ENCODE assay signal across 8 mouse cellular contexts in genomic region chr1:180403694-180404606, GRCm38 (mm10).
DNase-seq lines count a peak whose midpoint lies in the region; ATAC-seq lines count a peak whose summit lies in the region.

No protein-coding gene starts in this region.

- H3K27ac ChIP-seq in heart, embryonic 12.5 days (ENCODE audit: poor library complexity, severe bottlenecking): peak overlapping the region; percentile 97
- H3K27ac ChIP-seq in kidney, embryonic 16.5 days (ENCODE audit: low read length): peak overlapping the region; percentile 92
- H3K27ac ChIP-seq in stomach, embryonic 14.5 days (ENCODE audit: low read length): peak overlapping the region; percentile 96

- H3K4me3 ChIP-seq in heart, embryonic 12.5 days: no peak overlapping the region
- no peak overlapping the region for H3K4me3 ChIP-seq in kidney, embryonic 16.5 days (ENCODE audit: low read length)
- H3K4me3 ChIP-seq in stomach, embryonic 14.5 days (ENCODE audit: low read depth, low read length): no peak overlapping the region

- DNase-seq in embryo, embryonic 10.5 days (ENCODE audit: low spot score): peak; percentile 12
- DNase-seq in embryo, embryonic 9.5 days (ENCODE audit: extremely low spot score): no peak
- DNase-seq in adrenal gland, postnatal 25 days: peak; percentile 68
- DNase-seq in lung, postnatal 25 days (ENCODE audit: low spot score): peak; percentile 84
- no peak for DNase-seq in left cerebral cortex, adult 8-10 months (ENCODE audit: low spot score in 2 of 2)

- ATAC-seq in heart, embryonic 12.5 days (ENCODE audit: insufficient number of reproducible peaks, low FRiP score): peak; percentile 34
- peak; percentile 55 for ATAC-seq in kidney, embryonic 16.5 days (ENCODE audit: low FRiP score, low TSS enrichment)
- ATAC-seq in stomach, embryonic 14.5 days (ENCODE audit: insufficient number of reproducible peaks, insufficient read depth, low FRiP score, low read depth): peak; percentile 69

- no peaks in the 10 kb centered on the region for H3K36me3 ChIP-seq in heart, embryonic 12.5 days
- H3K36me3 ChIP-seq in kidney, embryonic 16.5 days (ENCODE audit: insufficient read depth, low read length): no peaks in the 10 kb centered on the region
- no peaks in the 10 kb centered on the region for H3K36me3 ChIP-seq in stomach, embryonic 14.5 days (ENCODE audit: control insufficient read depth, insufficient read depth, low read length)

- peak overlapping the region; percentile 44 for H3K9ac ChIP-seq in heart, embryonic 12.5 days
- H3K9ac ChIP-seq in kidney, embryonic 16.5 days (replicated peaks; ENCODE audit: low read length): peak overlapping the region; percentile 36; the same call in 1 of the 2 replicates
- peak overlapping the region; percentile 11; the same call in 1 of the 2 replicates for H3K9ac ChIP-seq in stomach, embryonic 14.5 days (replicated peaks; ENCODE audit: low read depth, low read length)

- 37% methylated on average over 32 of the region's 32 CpGs for WGBS in heart, embryonic 12.5 days
- WGBS in kidney, embryonic 16.5 days: 39% methylated on average over 32 of the region's 32 CpGs
- 28% methylated on average over 32 of the region's 32 CpGs for WGBS in stomach, embryonic 14.5 days

- peaks cover 95% of the 10 kb centered on the region for H3K4me1 ChIP-seq in heart, embryonic 12.5 days (replicated peaks)
- H3K4me1 ChIP-seq in kidney, embryonic 16.5 days (ENCODE audit: insufficient read depth, low read length): peaks cover 65% of the 10 kb centered on the region
- H3K4me1 ChIP-seq in stomach, embryonic 14.5 days (ENCODE audit: control insufficient read depth, insufficient read depth, low read length): peaks cover 69% of the 10 kb centered on the region

- peak overlapping the region; percentile 47 for H3K4me2 ChIP-seq in heart, embryonic 12.5 days
- peak overlapping the region; percentile 31 for H3K4me2 ChIP-seq in kidney, embryonic 16.5 days (replicated peaks; ENCODE audit: low read depth, low read length)
- H3K4me2 ChIP-seq in stomach, embryonic 14.5 days (replicated peaks; ENCODE audit: low read depth, low read length): peak overlapping the region; percentile 25

- H3K9me3 ChIP-seq in heart, embryonic 12.5 days (replicated peaks): no peaks in the 10 kb centered on the region
- no peaks in the 10 kb centered on the region for H3K9me3 ChIP-seq in kidney, embryonic 16.5 days (ENCODE audit: low read length)
- H3K9me3 ChIP-seq in stomach, embryonic 14.5 days (ENCODE audit: control insufficient read depth, low read depth, low read length): no peaks in the 10 kb centered on the region

- no peaks in the 10 kb centered on the region for H3K27me3 ChIP-seq in heart, embryonic 12.5 days (replicated peaks)
- no peaks in the 10 kb centered on the region for H3K27me3 ChIP-seq in kidney, embryonic 16.5 days (ENCODE audit: insufficient read depth, low read length)
- no peaks in the 10 kb centered on the region for H3K27me3 ChIP-seq in stomach, embryonic 14.5 days (ENCODE audit: control insufficient read depth, insufficient read depth, low read length)

Comparison
In these comparisons a context has a peak if more than half of its experiments do, and no peak if none do; other contexts are left out.
1. DNase-seq: peak in embryo, embryonic 10.5 days (single experiment), adrenal gland, postnatal 25 days (single experiment) and lung, postnatal 25 days (single experiment); none in embryo, embryonic 9.5 days (single experiment) and left cerebral cortex, adult 8-10 months (0 of 2).
2. Peak in every context shown above with its lines, with median percentiles within 50 percentile points of each other: ATAC-seq, H3K27ac ChIP-seq, H3K4me2 ChIP-seq and H3K9ac ChIP-seq.